Mouse (Mus musculus): ENCODE results near the gene Hist2h2bb.

GRCm38 (mm10) chr3:96236834-96237334 is 32.7 kb upstream of the Hist2h2bb start:
- TF ChIP-seq CTCF (IDR thresholded peaks at IDR 0.05): no peak
- no peak for TF ChIP-seq POLR2A (IDR thresholded peaks at IDR 0.05; ENCODE audit: insufficient read depth, low read depth, low read length)
- TF ChIP-seq EP300 (IDR thresholded peaks at IDR 0.05; ENCODE audit: insufficient read depth, low read depth, low read length): no peak

Data from heart, adult 2 months (tissue).